Mouse (Mus musculus) CH12.LX (cell line): Measurements from ENCODE around the gene T2. TPM values are rescaled to one million over a fixed set of nuclear protein-coding genes. Genes with fewer than 3 reads are reported as not detected.

Experiments
- DNase-seq: peaks from one replicate; pipeline ENCODE4 v3.0.0-alpha.2; 2013; ENCODE audit errors: extremely low read depth
- H3K27ac ChIP-seq: 2 replicates; pipeline ENCODE4 v1.5.1; 2012; ENCODE audit warnings: low read depth, mild to moderate bottlenecking, control low read depth, moderate library complexity; ENCODE audit not compliant: insufficient read depth
- H3K27me3 ChIP-seq: replicated peaks from 2 replicates; pipeline ENCODE3; 2012; ENCODE audit warnings: inconsistent platforms
- H3K36me3 ChIP-seq, 2 experiments: replicated peaks in 1 of 2; 2 replicates each; pipeline versions ENCODE3 to v1.6.1; 2012; ENCODE audit warnings: inconsistent platforms in 1 of 2, low read length in 1 of 2, mild to moderate bottlenecking in 1 of 2, mixed read lengths in 1 of 2, moderate library complexity in 1 of 2; ENCODE audit not compliant: control insufficient read depth in 1 of 2, insufficient read depth in 1 of 2
- H3K4me1 ChIP-seq, 2 experiments: 2 replicates each; pipeline ENCODE4 v1.6.1; 2012; ENCODE audit warnings: inconsistent platforms in 1 of 2, moderate library complexity in 1 of 2; ENCODE audit not compliant: insufficient read depth in 2 of 2, control insufficient read depth in 1 of 2
- H3K4me2 ChIP-seq: 2 replicates; pipeline ENCODE4 v1.6.1; 2012; ENCODE audit warnings: low read depth, mild to moderate bottlenecking, control low read depth; ENCODE audit not compliant: poor library complexity, insufficient read depth, severe bottlenecking
- H3K4me3 ChIP-seq, 3 experiments: fragments of 150-350 bp in 1 of 3; sonication (generic) in 1 of 3; replicated peaks in 1 of 3; 2 replicates each; pipeline versions ENCODE3 to v1.5.1; 2011 to 2012; ENCODE audit warnings: low read depth in 2 of 3, low read length in 2 of 3, mild to moderate bottlenecking in 2 of 3, moderate library complexity in 2 of 3, control low read depth in 1 of 3, improper control_type of control experiment in 1 of 3, inconsistent platforms in 1 of 3, mixed read lengths in 1 of 3; ENCODE audit not compliant: poor library complexity in 1 of 3
- H3K79me2 ChIP-seq: replicated peaks from 2 replicates; pipeline ENCODE4 v1.6.1; 2012; ENCODE audit warnings: mild to moderate bottlenecking, moderate library complexity; ENCODE audit not compliant: control insufficient read depth, poor library complexity, insufficient read depth, severe bottlenecking; ENCODE audit errors: extremely low read depth
- H3K9ac ChIP-seq: 2 replicates; pipeline ENCODE4 v1.6.1; 2012; ENCODE audit warnings: low read depth, mild to moderate bottlenecking, control low read depth, moderate library complexity; ENCODE audit not compliant: insufficient read depth
- H3K9me3 ChIP-seq: replicated peaks from 2 replicates; pipeline ENCODE3; 2012; ENCODE audit warnings: low read length, inconsistent platforms, mixed read lengths
- BHLHE40 ChIP-seq: IDR thresholded peaks from 2 replicates; pipeline ENCODE4 v1.6.1; 2011; ENCODE audit warnings: mild to moderate bottlenecking, low read depth, low read length, improper control_type of control experiment
- CTCF ChIP-seq, 2 experiments: IDR thresholded peaks in 1 of 2; conservative IDR thresholded peaks in 1 of 2; 2 replicates each; pipeline ENCODE4 v1.5.1; 2011 to 2012; ENCODE audit warnings: low read depth in 2 of 2, low read length in 2 of 2, improper control_type of control experiment in 1 of 2, inconsistent platforms in 1 of 2, mild to moderate bottlenecking in 1 of 2, moderate library complexity in 1 of 2
- HCFC1 ChIP-seq: IDR thresholded peaks from 2 replicates; pipeline ENCODE4 v1.6.1; 2012; ENCODE audit warnings: low read depth, mild to moderate bottlenecking, inconsistent platforms, low read length, improper control_type of control experiment
- JUN ChIP-seq: IDR thresholded peaks from 2 replicates; pipeline ENCODE4 v1.6.1; 2011; ENCODE audit warnings: low read depth, mild to moderate bottlenecking, low read length, improper control_type of control experiment, moderate library complexity; ENCODE audit not compliant: insufficient read depth
- MEF2A ChIP-seq: IDR thresholded peaks from 2 replicates; pipeline ENCODE4 v1.6.1; 2014; ENCODE audit warnings: low read depth, mild to moderate bottlenecking, inconsistent platforms, low read length, improper control_type of control experiment, borderline replicate concordance
- NELFE ChIP-seq: IDR thresholded peaks from 2 replicates; pipeline ENCODE4 v1.6.1; 2011; ENCODE audit warnings: low read depth, low read length, improper control_type of control experiment
- POLR2A ChIP-seq: IDR thresholded peaks from 2 replicates; pipeline ENCODE4 v1.6.1; 2011; ENCODE audit warnings: low read depth, mild to moderate bottlenecking, improper control_type of control experiment, low read length
- POLR2AphosphoS2 ChIP-seq: IDR thresholded peaks from 2 replicates; pipeline ENCODE4 v1.6.1; 2011; ENCODE audit warnings: low read depth, low read length, improper control_type of control experiment
- RAD21 ChIP-seq: IDR thresholded peaks from 2 replicates; pipeline ENCODE4 v1.6.1; 2011; ENCODE audit warnings: low read depth, mild to moderate bottlenecking, low read length, improper control_type of control experiment, moderate library complexity
- RCOR1 ChIP-seq: conservative IDR thresholded peaks from 2 replicates; pipeline ENCODE4 v1.6.1; 2012; ENCODE audit warnings: low read depth, mild to moderate bottlenecking, inconsistent platforms, low read length, improper control_type of control experiment
- SMC3 ChIP-seq: IDR thresholded peaks from 2 replicates; pipeline ENCODE4 v1.6.1; 2011; ENCODE audit warnings: low read depth, low read length, improper control_type of control experiment
- TBP ChIP-seq: conservative IDR thresholded peaks from 2 replicates; pipeline ENCODE4 v1.6.1; 2011; ENCODE audit warnings: low read depth, low read length, improper control_type of control experiment
- TCF12 ChIP-seq: IDR thresholded peaks from 2 replicates; pipeline ENCODE4 v1.6.1; 2014; ENCODE audit warnings: low read depth, mild to moderate bottlenecking, inconsistent platforms, low read length, improper control_type of control experiment
- ZMIZ1 ChIP-seq: IDR thresholded peaks from 2 replicates; pipeline ENCODE4 v1.6.1; 2012; ENCODE audit warnings: low read depth, mild to moderate bottlenecking, inconsistent platforms, low read length, improper control_type of control experiment
- dilution Hi-C: fragments of 300-500 bp; cut with MboI; formaldehyde crosslinking; loops from 2 replicates; pipeline ENCODE4 v1.14.3; 2020; ENCODE audit warnings: low sequenced_read_pairs; ENCODE audit not compliant: extremely low pct_unique_long_range_greater_than_20kb, extremely low pct_ligation_motif_present
- in situ Hi-C: fragments of 300-500 bp; cut with MboI; formaldehyde crosslinking; loops from 3 replicates; pipeline ENCODE4 v1.14.3; 2019; ENCODE audit warnings: low sequenced_read_pairs, low pct_ligation_motif_present, low pct_unique_long_range_greater_than_20kb, mixed read lengths
- polyA plus RNA-seq: library from polyadenylated mRNA; unstranded; fragments of >175 nt; gene quantifications from 2 replicates; pipeline ENCODE4 v1.2.1, GENCODE M21; 2012; ENCODE audit warnings: low read depth; ENCODE audit not compliant: insufficient read length
- total RNA-seq, 2 experiments: library from RNA; depleted of rRNA; stranded (reverse); fragments of 300-350 nt in 1 of 2; fragments of >200 nt in 1 of 2; gene quantifications; 2 replicates each; pipeline ENCODE4 v1.2.3; 2012 to 2014

Gene T2
- total and polyA plus RNA-seq, 3 experiments, result not detected

DNA sequence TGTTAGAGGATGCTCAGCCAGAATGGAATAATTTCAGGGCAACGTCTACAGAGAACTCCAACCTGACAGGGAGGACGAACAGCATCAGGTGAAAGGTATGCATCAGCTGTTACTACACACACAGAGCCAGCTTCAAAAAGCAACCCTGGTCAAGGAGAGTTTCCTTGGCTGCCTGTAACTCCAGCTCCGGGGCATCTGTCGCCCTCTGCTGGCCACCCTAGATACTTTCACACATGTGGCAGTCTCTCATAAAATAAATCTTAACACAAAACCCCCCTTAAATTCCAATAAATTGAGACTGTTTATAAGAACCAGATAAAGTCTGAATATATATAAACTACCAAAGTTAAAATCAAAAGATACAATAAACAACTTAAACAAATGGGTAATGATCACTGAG, 105.8 kb downstream of the T2 start:
- TF ChIP-seq HCFC1 (no peak), ZMIZ1 (no peak), RCOR1 (no peak), BHLHE40 (no peak), JUN (no peak), CTCF (conservative IDR thresholded peaks at IDR 0.05 in 1 of 2, IDR thresholded peaks at IDR 0.05 in 1 of 2; ENCODE audit: low read depth in 2 of 2, low read length in 2 of 2) (peak; percentile 76 to 78), RAD21 (peak; percentile 51), MEF2A (no peak), TCF12 (no peak), TBP (no peak), SMC3 (peak; percentile 54)
- TF ChIP-seq, all 38 proteins: peak for 3
- Histone ChIP-seq H3K9ac (no peak overlapping the region), H3K9me3 (no peaks in the 10 kb centered on the region), H3K36me3 (no peaks in the 10 kb centered on the region), H3K79me2 (no peaks in the 10 kb centered on the region), H3K4me3 (no peak overlapping the region), H3K27me3 (peaks cover 43% of the 10 kb centered on the region), H3K4me1 (no peaks in the 10 kb centered on the region), H3K27ac (no peak overlapping the region), H3K4me2 (no peak overlapping the region)
- DNase-seq, result peak; percentile 43
- dilution Hi-C loops (no loop called here), in situ Hi-C loops (loop anchor here (10.0 kb wide), 1 partner anchor 67 kb away; no protein-coding TSS in a partner anchor)

DNA sequence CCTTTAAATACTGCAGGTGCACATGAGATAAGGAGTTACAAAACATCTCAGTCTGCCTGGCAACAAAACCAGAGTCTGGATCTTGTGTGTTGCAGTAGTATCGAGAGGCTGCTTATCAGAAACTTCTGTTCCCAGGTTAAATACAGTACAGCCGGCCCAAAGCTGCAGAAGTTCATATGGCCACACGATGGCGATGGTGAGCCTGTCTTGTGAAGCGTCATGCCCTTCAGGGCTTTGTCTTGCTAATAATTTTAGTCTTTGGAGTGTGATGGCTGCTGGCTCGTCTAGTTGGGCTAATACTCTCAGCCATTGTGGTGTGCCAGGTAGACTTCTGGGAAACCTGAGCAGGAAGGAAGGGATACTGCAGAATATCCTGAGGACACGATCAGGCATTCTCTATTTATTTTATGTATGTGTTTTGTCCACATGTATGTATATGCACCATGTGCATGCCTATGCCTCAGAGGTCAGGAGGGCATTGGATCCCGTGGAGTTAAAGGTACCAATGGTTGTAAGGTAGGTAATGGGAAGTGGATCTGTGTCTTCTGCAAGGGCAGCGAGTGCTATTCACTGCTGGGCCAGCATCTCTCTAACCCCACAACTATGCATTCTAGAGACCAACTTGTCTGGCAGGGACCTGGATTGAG, 107.8 kb downstream of the T2 start:
- Histone ChIP-seq H3K36me3 (no peaks in the 10 kb centered on the region), H3K4me2 (no peak overlapping the region), H3K27ac (no peak overlapping the region), H3K9ac (no peak overlapping the region), H3K79me2 (no peaks in the 10 kb centered on the region), H3K27me3 (peaks cover 59% of the 10 kb centered on the region), H3K9me3 (no peaks in the 10 kb centered on the region), H3K4me1 (0 out of 4 replicates have a peak, but pooled peaks cover 0 to 2% of the 10 kb centered on the region in 2 experiments), H3K4me3 (no peak overlapping the region)
- TF ChIP-seq POLR2AphosphoS2, result no peak
- peak; percentile 70 for TF ChIP-seq SMC3
- no peak for TF ChIP-seq NELFE
- no peak for TF ChIP-seq POLR2A
- TF ChIP-seq CTCF (conservative IDR thresholded peaks at IDR 0.05 in 1 of 2, IDR thresholded peaks at IDR 0.05 in 1 of 2; ENCODE audit: low read depth in 2 of 2, low read length in 2 of 2), result peak; percentile 72 to 86
- TF ChIP-seq RAD21, result peak; percentile 60
- peak; percentile 79 for DNase-seq
- in situ Hi-C loops (loop anchor here (10.0 kb wide), 1 partner anchor 69 kb away; no protein-coding TSS in a partner anchor), dilution Hi-C loops (no loop called here)
